8 mouse cellular contexts compared by ENCODE assay signal in genomic region chr11:55469923-55470691, GRCm38 (mm10). TPM values are rescaled to one million over a fixed set of nuclear protein-coding genes. Genes with fewer than 3 reads are reported as not detected.
DNase-seq lines count a peak whose midpoint lies in the region; ATAC-seq and TF ChIP-seq lines count a peak whose summit lies in the region.

No protein-coding gene starts in this region.

- ATAC-seq in embryonic facial prominence, embryonic 12.5 days (ENCODE audit: insufficient number of reproducible peaks, insufficient read depth, low FRiP score, low TSS enrichment): no peak; the same call in 1 of the 2 replicates
- no peak for ATAC-seq in intestine, embryonic 15.5 days
- ATAC-seq in lung, postnatal 0 days: no peak; the same call in 1 of the 2 replicates
- ATAC-seq in stomach, embryonic 16.5 days (ENCODE audit: insufficient read depth, low FRiP score): no peak; the same call in 1 of the 2 replicates

- H3K9ac ChIP-seq in embryonic facial prominence, embryonic 12.5 days: peak overlapping the region; percentile 98
- peak overlapping the region; percentile 94 for H3K9ac ChIP-seq in intestine, embryonic 15.5 days
- peak overlapping the region; percentile 88 for H3K9ac ChIP-seq in lung, postnatal 0 days (replicated peaks; ENCODE audit: low read depth)
- H3K9ac ChIP-seq in stomach, embryonic 16.5 days (ENCODE audit: low read length): peak overlapping the region; percentile 99

- peaks cover 9% of the 10 kb centered on the region for H3K4me1 ChIP-seq in lung, adult 2 months (ENCODE audit: control insufficient read depth, insufficient read depth, low read length)
- peaks cover 17% of the 10 kb centered on the region for H3K4me1 ChIP-seq in embryonic facial prominence, embryonic 12.5 days
- peaks cover 3% of the 10 kb centered on the region; the same call in 1 of the 2 replicates for H3K4me1 ChIP-seq in intestine, embryonic 15.5 days (replicated peaks)
- H3K4me1 ChIP-seq in lung, postnatal 0 days (ENCODE audit: insufficient read depth, low read depth, low read length): 0 out of 2 replicates have a peak, but pooled peaks cover 7% of the 10 kb centered on the region
- H3K4me1 ChIP-seq in stomach, embryonic 16.5 days (ENCODE audit: control insufficient read depth, insufficient read depth, low read length): peaks cover 23% of the 10 kb centered on the region

- peak; percentile 28 for DNase-seq in lung, adult 2 months
- DNase-seq in lung, postnatal 36 days: no peak
- peak; percentile 17 for DNase-seq in NIH3T3 (ENCODE audit: low read depth)
- DNase-seq in lung, postnatal 0 days (ENCODE audit: low spot score): peak; percentile 24
- no peak for DNase-seq in retina, postnatal 1 day

- no peak for TF ChIP-seq CTCF in lung, adult 2 months (IDR thresholded peaks at IDR 0.05; ENCODE audit: insufficient read depth, low read length)
- no peak for TF ChIP-seq CTCF in lung, postnatal 0 days (IDR thresholded peaks at IDR 0.05)

- WGBS in lung, adult 2 months: under 1% methylated on average over 46 of the region's 46 CpGs
- WGBS in embryonic facial prominence, embryonic 12.5 days: under 1% methylated on average over 46 of the region's 46 CpGs
- under 1% methylated on average over 46 of the region's 46 CpGs for WGBS in intestine, embryonic 15.5 days
- under 1% methylated on average over 42 of the region's 46 CpGs for WGBS in lung, postnatal 0 days
- under 1% methylated on average over 46 of the region's 46 CpGs for WGBS in stomach, embryonic 16.5 days

- H3K4me2 ChIP-seq in embryonic facial prominence, embryonic 12.5 days (replicated peaks): peak overlapping the region; percentile 67
- H3K4me2 ChIP-seq in intestine, embryonic 15.5 days (replicated peaks): peak overlapping the region; percentile 73
- H3K4me2 ChIP-seq in lung, postnatal 0 days (replicated peaks; ENCODE audit: low read depth, low read length): peak overlapping the region; percentile 94
- H3K4me2 ChIP-seq in stomach, embryonic 16.5 days (ENCODE audit: low read depth, low read length): peak overlapping the region; percentile 81

- peak overlapping the region; percentile 92 for H3K27ac ChIP-seq in embryonic facial prominence, embryonic 12.5 days
- H3K27ac ChIP-seq in intestine, embryonic 15.5 days: peak overlapping the region; percentile 89
- H3K27ac ChIP-seq in lung, postnatal 0 days (ENCODE audit: low read length): peak overlapping the region; percentile 77
- peak overlapping the region; percentile 86 for H3K27ac ChIP-seq in stomach, embryonic 16.5 days (ENCODE audit: low read length)

- TF ChIP-seq EP300 in lung, postnatal 0 days (IDR thresholded peaks at IDR 0.05): no peak

- TF ChIP-seq POLR2A in lung, adult 2 months (IDR thresholded peaks at IDR 0.05; ENCODE audit: borderline replicate concordance, extremely low read depth, low read depth, low read length): no peak

- H3K36me3 ChIP-seq in embryonic facial prominence, embryonic 12.5 days: peaks cover 25% of the 10 kb centered on the region
- H3K36me3 ChIP-seq in intestine, embryonic 15.5 days: 0 out of 2 replicates have a peak, but pooled peaks cover 3% of the 10 kb centered on the region
- no peaks in the 10 kb centered on the region for H3K36me3 ChIP-seq in lung, postnatal 0 days (ENCODE audit: insufficient read depth, low read length)
- 0 out of 2 replicates have a peak, but pooled peaks cover 2% of the 10 kb centered on the region for H3K36me3 ChIP-seq in stomach, embryonic 16.5 days (ENCODE audit: control insufficient read depth, insufficient read depth, low read length)

- H3K27me3 ChIP-seq in embryonic facial prominence, embryonic 12.5 days: no peaks in the 10 kb centered on the region
- no peaks in the 10 kb centered on the region for H3K27me3 ChIP-seq in intestine, embryonic 15.5 days (replicated peaks)
- H3K27me3 ChIP-seq in lung, postnatal 0 days (replicated peaks; ENCODE audit: insufficient read depth, low read length): no peaks in the 10 kb centered on the region
- H3K27me3 ChIP-seq in stomach, embryonic 16.5 days (ENCODE audit: control insufficient read depth, insufficient read depth, low read length): no peaks in the 10 kb centered on the region

- H3K9me3 ChIP-seq in embryonic facial prominence, embryonic 12.5 days: no peaks in the 10 kb centered on the region
- no peaks in the 10 kb centered on the region for H3K9me3 ChIP-seq in intestine, embryonic 15.5 days
- H3K9me3 ChIP-seq in lung, postnatal 0 days (ENCODE audit: low read length): no peaks in the 10 kb centered on the region
- no peaks in the 10 kb centered on the region for H3K9me3 ChIP-seq in stomach, embryonic 16.5 days (replicated peaks; ENCODE audit: control insufficient read depth, low read length)

- peak overlapping the region; percentile 65 for H3K4me3 ChIP-seq in lung, adult 2 months (replicated peaks; ENCODE audit: extremely low read depth, low read depth, low read length)
- H3K4me3 ChIP-seq in embryonic facial prominence, embryonic 12.5 days: peak overlapping the region; percentile 99
- H3K4me3 ChIP-seq in intestine, embryonic 15.5 days (replicated peaks): peak overlapping the region; percentile 95
- H3K4me3 ChIP-seq in lung, postnatal 0 days (ENCODE audit: low read depth, low read length): peak overlapping the region; percentile 92
- peak overlapping the region; percentile 91 for H3K4me3 ChIP-seq in stomach, embryonic 16.5 days (replicated peaks; ENCODE audit: low read length)

RNA-seq across cellular contexts. Expression of gene G3bp1, which starts 0.6 kb away (rescaled TPM):
- polyA plus RNA-seq in lung, adult 2 months (2012; rRNA removed): 20.5 and 21.8 TPM in 2 replicates
- 237 TPM in 2 replicates for polyA plus RNA-seq in embryonic facial prominence, embryonic 12.5 days (2016; fragmentation: Nextera tagmentation; extraction: Ambion mirVana)
- 163 and 179 TPM in 2 replicates for polyA plus RNA-seq in intestine, embryonic 15.5 days (2015; fragmentation: Nextera tagmentation; extraction: Ambion mirVana)
- polyA plus RNA-seq in lung, postnatal 0 days (2015; fragmentation: Nextera tagmentation; extraction: Ambion mirVana): 47.7 and 52.5 TPM in 2 replicates
- 130 and 142 TPM in 2 replicates for polyA plus RNA-seq in stomach, embryonic 16.5 days (2015; fragmentation: Nextera tagmentation; extraction: Ambion mirVana)

RNA-seq across cellular contexts. Expression of gene Atox1, which starts 9.1 kb away (rescaled TPM):
- polyA plus RNA-seq in lung, adult 2 months (2012; rRNA removed): 243 and 337 TPM in 2 replicates
- polyA plus RNA-seq in embryonic facial prominence, embryonic 12.5 days (2016; fragmentation: Nextera tagmentation; extraction: Ambion mirVana): 297 and 344 TPM in 2 replicates
- polyA plus RNA-seq in intestine, embryonic 15.5 days (2015; fragmentation: Nextera tagmentation; extraction: Ambion mirVana): 370 and 402 TPM in 2 replicates
- polyA plus RNA-seq in lung, postnatal 0 days (2015; fragmentation: Nextera tagmentation; extraction: Ambion mirVana): 440 and 498 TPM in 2 replicates
- polyA plus RNA-seq in stomach, embryonic 16.5 days (2015; fragmentation: Nextera tagmentation; extraction: Ambion mirVana): 421 and 424 TPM in 2 replicates

RNA-seq across cellular contexts. Expression of gene Sparc, which starts 47.1 kb away (rescaled TPM):
- 2,531 and 3,134 TPM in 2 replicates for polyA plus RNA-seq in lung, adult 2 months (2012; rRNA removed)
- polyA plus RNA-seq in embryonic facial prominence, embryonic 12.5 days (2016; fragmentation: Nextera tagmentation; extraction: Ambion mirVana): 772 and 814 TPM in 2 replicates
- polyA plus RNA-seq in intestine, embryonic 15.5 days (2015; fragmentation: Nextera tagmentation; extraction: Ambion mirVana): 1,532 and 1,545 TPM in 2 replicates
- polyA plus RNA-seq in lung, postnatal 0 days (2015; fragmentation: Nextera tagmentation; extraction: Ambion mirVana): 3,302 and 3,486 TPM in 2 replicates
- 2,158 and 2,387 TPM in 2 replicates for polyA plus RNA-seq in stomach, embryonic 16.5 days (2015; fragmentation: Nextera tagmentation; extraction: Ambion mirVana)

Comparison
In these comparisons a context has a peak if more than half of its experiments do, and no peak if none do; other contexts are left out.
1. DNase-seq: peak in lung, adult 2 months (single experiment), NIH3T3 (single experiment) and lung, postnatal 0 days (single experiment); none in lung, postnatal 36 days (single experiment) and retina, postnatal 1 day (single experiment).
2. Peak in every context shown above with its lines, with median percentiles within 50 percentile points of each other: H3K4me3 ChIP-seq, H3K27ac ChIP-seq, H3K4me2 ChIP-seq and H3K9ac ChIP-seq.